Mouse (Mus musculus) heart, adult 2 months (tissue): ENCODE measurements around the gene Chmp2a. TPM values are rescaled to one million over a fixed set of nuclear protein-coding genes. Genes with fewer than 3 reads are reported as not detected.

Experiments
- DNase-seq, 2 experiments: peaks; one replicate each; pipeline ENCODE4 v3.0.0; 2021
- H3K27ac ChIP-seq: fragments of 200-600 bp; 2 replicates; pipeline ENCODE4 v1.8.1; 2022
- H3K27me3 ChIP-seq: fragments of 200-500 bp; 2 replicates; pipeline ENCODE4 v1.6.1; 2012; ENCODE audit warnings: mild to moderate bottlenecking, low read length, inconsistent platforms, mixed read lengths; ENCODE audit not compliant: control insufficient read depth, insufficient read depth
- H3K36me3 ChIP-seq: fragments of 200-500 bp; 2 replicates; pipeline ENCODE4 v1.6.1; 2012; ENCODE audit warnings: low read length, inconsistent platforms; ENCODE audit not compliant: control insufficient read depth, insufficient read depth
- H3K4me1 ChIP-seq: fragments of 200-500 bp; 2 replicates; pipeline ENCODE4 v1.6.1; 2011; ENCODE audit warnings: low read length; ENCODE audit not compliant: control insufficient read depth, insufficient read depth
- H3K4me3 ChIP-seq: fragments of 200-600 bp; 2 replicates; pipeline ENCODE4 v1.8.1; 2022
- H3K79me2 ChIP-seq: fragments of 200-500 bp; replicated peaks from 2 replicates; pipeline ENCODE4 v1.6.1; 2012; ENCODE audit warnings: mild to moderate bottlenecking, inconsistent platforms, low read length, moderate library complexity, mixed read lengths; ENCODE audit not compliant: control insufficient read depth, insufficient read depth
- H3K9ac ChIP-seq: fragments of 200-500 bp; 2 replicates; pipeline ENCODE4 v1.6.1; 2012; ENCODE audit warnings: low read depth, mild to moderate bottlenecking, control low read depth, inconsistent platforms, low read length, mixed read lengths
- CTCF ChIP-seq: fragments of 200-600 bp; IDR thresholded peaks from 2 replicates; pipeline ENCODE4 v1.8.1; 2022; ENCODE audit warnings: antibody characterized with exemption, mild to moderate bottlenecking, moderate library complexity
- EP300 ChIP-seq: fragments of 200-500 bp; IDR thresholded peaks from 2 replicates; pipeline ENCODE4 v1.6.1; 2011; ENCODE audit warnings: low read depth, low read length, control low read depth; ENCODE audit not compliant: insufficient read depth
- POLR2A ChIP-seq: fragments of 200-500 bp; IDR thresholded peaks from 2 replicates; pipeline ENCODE4 v1.6.1; 2011; ENCODE audit warnings: mild to moderate bottlenecking, low read depth, low read length, control low read depth; ENCODE audit not compliant: insufficient read depth
- WGBS: fragments of 180-500 bp; shearing (Covaris S2); methylation state at CpG from one replicate; pipeline ENCODE4 v1.1.7; 2018; 5-methylcytosine and 5-hydroxymethylcytosine counted together
- intact Hi-C: fragments of 180-260 bp; cut with DNase I; formaldehyde crosslinking; loops from one replicate; pipeline ENCODE4 v1.15.1; 2025
- polyA plus RNA-seq: library from polyadenylated mRNA; depleted of rRNA; stranded (reverse); fragments of >200 nt; gene quantifications from 2 replicates; pipeline ENCODE4 v1.2.3, GENCODE M21; 2012
- total RNA-seq, 2 experiments: library from RNA; stranded (reverse); gene quantifications; 2 replicates each; pipeline ENCODE4 v1.2.3; 2021

Gene Chmp2a
- total and polyA plus RNA-seq, 3 experiments = 66.1 to 139 (median 137) TPM

GRCm38 (mm10) chr7:13038621-13039169, 4.1 kb upstream of the Chmp2a start:
- Histone ChIP-seq H3K79me2 (no peaks in the 10 kb centered on the region), H3K27ac (peak overlapping the region; percentile 100), H3K36me3 (no peaks in the 10 kb centered on the region; the same call in 1 of the 2 replicates), H3K4me1 (peaks cover 9% of the 10 kb centered on the region), H3K4me3 (peak overlapping the region; percentile 100), H3K27me3 (peaks cover 6% of the 10 kb centered on the region), H3K9ac (peak overlapping the region; percentile 97)
- TF ChIP-seq POLR2A (no peak), CTCF (no peak), EP300 (no peak)
- no peak for DNase-seq
- WGBS = 6% methylated on average over 15 of the region's 15 CpGs
- intact Hi-C loops = loop anchor here (2.0 to 10.0 kb wide), 4 partner anchors 16 to 564 kb away; partner anchors contain the start of genes Mzf1, Rps5, Zfp110 and Zfp606

DNA sequence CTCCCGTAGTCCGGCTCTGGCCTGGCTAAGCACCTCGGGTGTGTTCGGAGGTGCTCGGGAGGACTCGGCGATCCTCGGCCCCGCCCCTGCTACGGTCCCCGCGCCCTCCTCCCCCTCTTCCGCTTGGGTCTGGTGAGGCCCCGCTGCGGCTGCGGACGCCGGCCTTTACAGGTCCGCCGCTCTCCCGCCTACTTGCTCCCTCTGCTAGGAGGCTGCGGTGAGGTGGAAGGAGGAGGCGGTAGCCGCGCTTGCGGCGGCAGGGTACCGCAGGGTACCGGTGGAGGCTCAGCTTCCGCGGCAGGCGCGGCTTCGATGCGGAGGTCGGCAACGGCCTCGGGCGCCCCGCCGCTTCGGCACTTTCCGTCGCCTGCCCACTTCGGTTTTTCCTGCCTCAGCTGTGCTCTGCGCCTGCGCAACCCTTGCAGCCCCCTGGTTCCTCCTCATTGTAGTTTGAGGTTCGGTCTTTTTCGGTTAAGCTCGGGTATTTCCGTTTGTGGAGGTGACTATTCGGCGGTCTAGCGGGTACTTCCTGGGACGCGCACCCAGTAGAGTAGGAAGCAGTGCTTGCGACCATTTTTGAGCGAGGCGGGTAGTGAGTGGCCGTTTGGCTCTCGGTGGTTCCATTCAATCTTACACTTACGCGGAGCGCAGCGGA, 3.4 kb upstream of the Chmp2a start, which contains the start of gene Ube2m:
TSS of gene Ube2m (minus strand) at position 375 of the 655 bp plus-strand sequence.
- WGBS = under 1% methylated on average over 65 of the region's 65 CpGs
- Histone ChIP-seq H3K27me3 (no peaks in the 10 kb centered on the region), H3K9ac (peak within 1 kb of the TSS; percentile 97), H3K27ac (peak within 1 kb of the TSS; percentile 100), H3K36me3 (no peaks in the 10 kb centered on the region; the same call in 1 of the 2 replicates), H3K79me2 (no peaks in the 10 kb centered on the region), H3K4me1 (peaks cover 9% of the 10 kb centered on the region), H3K4me3 (peak within 1 kb of the TSS; percentile 100)
- peak; percentile 99 to 100 for DNase-seq
- TF ChIP-seq EP300 = no peak; the same call in 1 of the 2 replicates
- peak; percentile 87 for TF ChIP-seq POLR2A
- intact Hi-C loops = loop anchor here (2.0 to 10.0 kb wide), 4 partner anchors 17 to 563 kb away; partner anchors contain the start of genes Mzf1, Rps5, Zfp110 and Zfp606

DNA sequence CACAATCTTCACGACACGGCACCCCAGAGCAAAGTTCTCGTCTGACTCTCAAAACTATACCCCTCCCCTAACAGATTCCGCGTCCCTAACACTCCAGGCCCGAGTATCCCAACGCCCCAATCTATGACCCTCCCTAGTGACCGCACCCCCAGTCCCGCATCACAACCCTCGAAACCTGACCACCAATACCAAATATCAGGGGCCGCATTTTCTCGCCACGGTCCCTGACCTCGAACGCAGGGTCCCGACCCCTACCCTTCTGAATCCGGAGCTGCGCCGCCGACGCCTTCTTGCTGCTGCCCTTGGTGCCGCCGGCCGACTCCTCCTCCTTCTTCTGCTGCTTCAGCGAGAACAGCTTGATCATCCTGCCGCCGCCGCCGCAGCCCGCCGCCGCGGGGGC, 2.8 kb upstream of the Chmp2a start:
- peak in 1 of 2 experiments; percentile 56 for DNase-seq
- TF ChIP-seq POLR2A (no peak), EP300 (no peak), CTCF (no peak)
- Histone ChIP-seq H3K79me2 (no peaks in the 10 kb centered on the region), H3K27ac (peak overlapping the region; percentile 100), H3K27me3 (no peaks in the 10 kb centered on the region), H3K36me3 (no peaks in the 10 kb centered on the region; the same call in 1 of the 2 replicates), H3K9ac (peak overlapping the region; percentile 87), H3K4me1 (peaks cover 9% of the 10 kb centered on the region), H3K4me3 (peak overlapping the region; percentile 100)
- 0% methylated on average over 31 of the region's 33 CpGs for WGBS
- intact Hi-C loops = loop anchor here (5.0 to 10.0 kb wide), 3 partner anchors 115 to 563 kb away; partner anchors contain the start of genes Rps5, Zfp110 and Zfp606

DNA sequence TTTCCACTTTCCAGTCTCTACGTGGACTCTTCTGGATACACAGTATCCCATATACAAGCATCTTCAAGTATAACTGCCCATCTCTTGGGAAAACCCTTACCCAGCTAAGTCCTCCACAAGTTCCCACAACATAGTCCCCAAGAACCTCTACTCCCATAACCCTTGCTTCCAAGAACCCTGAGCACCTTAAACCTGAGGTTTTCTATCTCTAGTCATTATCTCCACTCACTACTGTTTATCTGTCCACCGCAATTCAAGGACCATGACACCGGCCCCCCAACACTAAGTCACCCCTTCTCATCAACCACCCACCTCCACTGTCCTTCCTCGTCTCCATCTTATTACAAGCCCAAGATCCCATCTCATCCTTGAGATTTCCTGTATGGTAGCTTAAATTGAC, 2.2 kb upstream of the Chmp2a start:
- H3K9ac ChIP-seq = peak overlapping the region; percentile 87
- intact Hi-C loops = loop anchor here (5.0 to 10.0 kb wide), 3 partner anchors 115 to 562 kb away; partner anchors contain the start of genes Rps5, Zfp110 and Zfp606
- no peaks in the 10 kb centered on the region for H3K27me3 ChIP-seq
- TF ChIP-seq CTCF (no peak), POLR2A (no peak), EP300 (no peak)
- peak overlapping the region; percentile 100 for H3K4me3 ChIP-seq
- 21% methylated on average over 4 of the region's 4 CpGs for WGBS
- peaks cover 9% of the 10 kb centered on the region for H3K4me1 ChIP-seq
- H3K79me2 ChIP-seq = no peaks in the 10 kb centered on the region
- DNase-seq = no peak
- H3K36me3 ChIP-seq = no peaks in the 10 kb centered on the region; the same call in 1 of the 2 replicates
- H3K27ac ChIP-seq = peak overlapping the region; percentile 100

DNA sequence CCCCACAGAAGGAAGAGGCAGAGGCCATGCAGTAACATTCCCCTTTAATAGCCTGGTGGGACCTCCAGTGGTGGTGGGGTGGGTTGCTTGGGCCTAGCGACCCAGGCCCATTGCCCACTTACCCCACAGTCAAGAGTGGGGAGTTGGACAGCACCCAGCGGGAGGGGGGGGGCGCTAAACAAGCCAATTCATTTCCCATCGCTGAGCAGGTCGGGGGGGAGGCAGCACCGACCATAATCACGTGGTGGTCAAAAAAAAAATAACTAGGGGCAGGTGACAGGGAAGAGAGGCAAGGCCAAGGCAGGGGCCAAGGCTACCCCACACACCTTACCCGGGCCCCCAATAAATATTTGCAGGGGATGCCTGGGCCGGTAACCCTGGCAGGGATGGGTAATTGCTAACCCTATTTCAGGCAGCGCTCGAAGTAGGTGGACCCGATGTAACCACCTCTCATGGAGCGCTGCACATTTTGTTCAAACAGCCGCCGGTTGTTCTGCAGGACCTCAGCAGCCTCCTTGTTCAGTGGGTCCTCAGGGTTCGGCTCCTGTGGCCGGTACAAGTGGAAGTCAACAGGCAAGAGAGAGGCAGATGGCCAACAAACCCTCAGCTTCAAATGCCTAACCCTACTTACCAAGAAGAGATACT, 726 bp upstream of the Chmp2a start:
- intact Hi-C loops = loop anchor here (5.0 to 10.0 kb wide), 3 partner anchors 113 to 561 kb away; partner anchors contain the start of genes Rps5, Zfp110 and Zfp606
- no peaks in the 10 kb centered on the region; the same call in 1 of the 2 replicates for H3K36me3 ChIP-seq
- H3K9ac ChIP-seq = peak overlapping the region; percentile 50
- TF ChIP-seq POLR2A (no peak), EP300 (no peak), CTCF (no peak)
- peak overlapping the region; percentile 77 for H3K4me3 ChIP-seq
- H3K27ac ChIP-seq = peak overlapping the region; percentile 89
- no peaks in the 10 kb centered on the region for H3K79me2 ChIP-seq
- peaks cover 9% of the 10 kb centered on the region for H3K4me1 ChIP-seq
- no peaks in the 10 kb centered on the region for H3K27me3 ChIP-seq
- DNase-seq = no peak
- WGBS = 81% methylated on average over 17 of the region's 17 CpGs
